In the genomic region with DNA sequence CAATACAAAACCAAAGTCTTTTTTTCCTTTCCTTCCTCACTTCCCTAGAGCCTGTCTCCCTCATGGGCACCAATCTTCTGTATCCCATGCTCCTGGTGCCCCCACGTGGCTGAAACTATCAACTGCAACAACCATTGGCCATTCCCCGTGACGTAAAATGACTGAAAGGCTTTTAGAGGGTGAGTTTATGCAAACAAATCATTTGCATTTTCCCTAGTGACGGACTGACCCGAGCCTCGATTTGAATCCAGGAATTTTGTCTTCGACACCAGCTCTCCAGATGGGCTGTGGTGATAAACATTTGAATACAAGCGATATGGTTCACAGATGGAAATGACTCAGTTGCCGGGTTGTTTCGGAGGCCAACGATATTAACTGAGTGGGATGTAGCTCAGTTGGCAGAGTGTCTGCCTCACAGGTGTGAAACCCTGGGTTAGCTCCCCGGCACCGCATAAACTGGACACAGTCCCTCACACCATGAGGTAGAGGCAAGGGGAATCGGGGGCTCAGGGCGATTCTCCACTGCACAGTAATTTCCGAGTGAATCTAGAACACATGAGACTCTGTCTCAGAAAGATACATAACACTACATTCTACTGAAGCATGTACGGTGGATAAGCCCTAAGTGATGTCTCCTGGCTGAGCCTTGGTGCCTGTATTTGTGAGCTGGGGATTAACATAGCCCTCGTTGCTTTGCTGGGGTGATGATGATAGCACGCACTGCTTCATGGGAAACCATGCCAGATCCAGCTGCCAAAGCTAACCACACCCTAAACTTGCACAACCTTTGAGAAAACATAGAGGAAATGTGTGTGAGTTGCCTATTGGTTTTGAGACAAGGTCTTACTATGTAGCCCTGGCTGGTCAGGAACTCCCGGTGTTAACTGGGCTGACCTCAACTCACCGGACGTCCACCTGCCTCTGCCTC, we compare ENCODE assay signal across 8 mouse cellular contexts. TPM values are rescaled to one million over a fixed set of nuclear protein-coding genes. Genes with fewer than 3 reads are reported as not detected.
DNase-seq lines count a peak whose midpoint lies in the region; ATAC-seq and TF ChIP-seq lines count a peak whose summit lies in the region.

No protein-coding gene starts in this region.

- no peak overlapping the region for H3K4me3 ChIP-seq in kidney, adult 2 months (ENCODE audit: insufficient read depth, low read depth, low read length)
- H3K4me3 ChIP-seq in limb, embryonic 10.5 days = no peak overlapping the region
- H3K4me3 ChIP-seq in midbrain, embryonic 16.5 days (ENCODE audit: low read depth, low read length) = no peak overlapping the region
- no peak overlapping the region for H3K4me3 ChIP-seq in spleen, adult 2 months (ENCODE audit: extremely low read depth, insufficient read depth, insufficient read length)

- no peak for TF ChIP-seq POLR2A in kidney, adult 2 months (IDR thresholded peaks at IDR 0.05; ENCODE audit: low read depth, low read length)
- TF ChIP-seq POLR2A in spleen, adult 2 months (IDR thresholded peaks at IDR 0.05; ENCODE audit: low read depth, low read length) = no peak

- no peak overlapping the region for H3K27ac ChIP-seq in kidney, adult 2 months (ENCODE audit: insufficient read depth, low read depth, low read length)
- no peak overlapping the region for H3K27ac ChIP-seq in limb, embryonic 10.5 days
- no peak overlapping the region for H3K27ac ChIP-seq in midbrain, embryonic 16.5 days (ENCODE audit: low read length)
- H3K27ac ChIP-seq in spleen, adult 2 months (ENCODE audit: insufficient read depth, low read length) = no peak overlapping the region

- H3K9ac ChIP-seq in midbrain, embryonic 16.5 days (ENCODE audit: low read depth, low read length) = no peak overlapping the region

- H3K9me3 ChIP-seq in limb, embryonic 10.5 days (replicated peaks) = no peaks in the 10 kb centered on the region
- H3K9me3 ChIP-seq in midbrain, embryonic 16.5 days (replicated peaks; ENCODE audit: control insufficient read depth, low read length, poor library complexity, severe bottlenecking) = no peaks in the 10 kb centered on the region

- peak; percentile 93 for DNase-seq in 416B (ENCODE audit: low read depth)
- DNase-seq in adrenal gland, postnatal 14 days = peak; percentile 91
- peak; percentile 76 for DNase-seq in embryo, embryonic 9.5 days (ENCODE audit: extremely low spot score)
- peak; percentile 57 to 80 for DNase-seq in gastrocnemius, postnatal 4 days (ENCODE audit: low spot score in 2 of 2)
- peak; percentile 86 for DNase-seq in kidney, adult 2 months
- peak; percentile 80 for DNase-seq in limb, embryonic 10.5 days (ENCODE audit: low spot score)
- DNase-seq in spleen, adult 2 months (ENCODE audit: low read depth in 1 of 2, low spot score in 2 of 2) = peak; percentile 26 to 50

- H3K4me1 ChIP-seq in kidney, adult 2 months (ENCODE audit: control insufficient read depth, insufficient read depth, low read length) = no peaks in the 10 kb centered on the region
- H3K4me1 ChIP-seq in limb, embryonic 10.5 days = peaks cover 6% of the 10 kb centered on the region
- H3K4me1 ChIP-seq in midbrain, embryonic 16.5 days (ENCODE audit: control insufficient read depth, insufficient read depth, low read length) = no peaks in the 10 kb centered on the region
- no peaks in the 10 kb centered on the region for H3K4me1 ChIP-seq in spleen, adult 2 months (ENCODE audit: control insufficient read depth, insufficient read depth, insufficient read length)

- no peaks in the 10 kb centered on the region for H3K36me3 ChIP-seq in kidney, adult 2 months (ENCODE audit: control insufficient read depth, insufficient read depth, low read length)
- no peaks in the 10 kb centered on the region for H3K36me3 ChIP-seq in limb, embryonic 10.5 days
- H3K36me3 ChIP-seq in midbrain, embryonic 16.5 days (ENCODE audit: control insufficient read depth, insufficient read depth, low read length) = no peaks in the 10 kb centered on the region
- H3K36me3 ChIP-seq in spleen, adult 2 months (ENCODE audit: control insufficient read depth, insufficient read depth, low read length) = no peaks in the 10 kb centered on the region

- H3K27me3 ChIP-seq in kidney, adult 2 months (replicated peaks; ENCODE audit: control insufficient read depth, insufficient read depth, low read length) = no peaks in the 10 kb centered on the region
- H3K27me3 ChIP-seq in limb, embryonic 10.5 days (ENCODE audit: low read depth, poor library complexity, severe bottlenecking) = peaks cover 6% of the 10 kb centered on the region; the same call in 1 of the 2 replicates
- peaks cover 6% of the 10 kb centered on the region for H3K27me3 ChIP-seq in midbrain, embryonic 16.5 days (ENCODE audit: control insufficient read depth, insufficient read depth, low read depth, low read length)
- no peaks in the 10 kb centered on the region for H3K27me3 ChIP-seq in spleen, adult 2 months (ENCODE audit: control insufficient read depth, insufficient read depth, low read length)

- peak; percentile 64; the same call in 1 of the 2 replicates for ATAC-seq in midbrain, embryonic 16.5 days

- peak overlapping the region; percentile 40 for H3K4me2 ChIP-seq in midbrain, embryonic 16.5 days (ENCODE audit: low read length)

- WGBS in kidney, adult 2 months = 35% methylated on average over 22 of the region's 22 CpGs
- WGBS in limb, embryonic 10.5 days = 45% methylated on average over 22 of the region's 22 CpGs
- WGBS in midbrain, embryonic 16.5 days = 42% methylated on average over 22 of the region's 22 CpGs
- WGBS in spleen, adult 2 months = 38% methylated on average over 22 of the region's 22 CpGs

- peak; percentile 95 for TF ChIP-seq CTCF in kidney, adult 2 months (conservative IDR thresholded peaks at IDR 0.05; ENCODE audit: insufficient read depth, insufficient read length, low read depth, low read length)
- TF ChIP-seq CTCF in spleen, adult 2 months (IDR thresholded peaks at IDR 0.05; ENCODE audit: extremely low read depth, insufficient read depth, insufficient read length, insufficient replicate concordance) = peak; percentile 37; the same call in 1 of the 2 replicates

RNA-seq across cellular contexts. Expression of a gene that starts 7.4 kb away (rescaled TPM):
- 53.9 and 57.6 TPM in 2 replicates for total RNA-seq in adrenal gland, postnatal 14 days (2021)
- total RNA-seq in gastrocnemius, postnatal 4 days (2021) = 10 to 100 TPM; 30.1 to 33.2 TPM
- 31.3 and 31.8 TPM in 2 replicates for polyA plus RNA-seq in kidney, adult 2 months (2012; rRNA removed)
- polyA plus RNA-seq in limb, embryonic 10.5 days (2016; fragmentation: Nextera tagmentation; extraction: Ambion mirVana) = 20.7 and 21.9 TPM in 2 replicates
- 18.3 and 20.1 TPM in 2 replicates for polyA plus RNA-seq in midbrain, embryonic 16.5 days (2015; fragmentation: Nextera tagmentation; extraction: Ambion mirVana)
- polyA plus RNA-seq in spleen, adult 2 months (2012; rRNA removed) = 7.8 and 8.7 TPM in 2 replicates

RNA-seq across cellular contexts. Expression of a gene that starts 27.1 kb away (rescaled TPM):
- total RNA-seq in adrenal gland, postnatal 14 days (2021) = 18.9 and 22.9 TPM in 2 replicates
- total RNA-seq in gastrocnemius, postnatal 4 days (2021) = 10 to 100 TPM in 1 of 2 experiments, 1 to 10 TPM in 1; 8.1 to 10.5 TPM
- 39.6 and 40.1 TPM in 2 replicates for polyA plus RNA-seq in kidney, adult 2 months (2012; rRNA removed)
- 0.55 and 0.60 TPM in 2 replicates for polyA plus RNA-seq in limb, embryonic 10.5 days (2016; fragmentation: Nextera tagmentation; extraction: Ambion mirVana)
- polyA plus RNA-seq in midbrain, embryonic 16.5 days (2015; fragmentation: Nextera tagmentation; extraction: Ambion mirVana) = 18.2 and 18.7 TPM in 2 replicates
- polyA plus RNA-seq in spleen, adult 2 months (2012; rRNA removed) = 9.2 and 14.4 TPM in 2 replicates

RNA-seq across cellular contexts. Expression of a gene that starts 30.7 kb away (rescaled TPM):
- 2.1 and 3.0 TPM in 2 replicates for total RNA-seq in adrenal gland, postnatal 14 days (2021)
- total RNA-seq in gastrocnemius, postnatal 4 days (2021) = not detected
- not detected in 2 replicates for polyA plus RNA-seq in kidney, adult 2 months (2012; rRNA removed)
- not detected in 2 replicates for polyA plus RNA-seq in limb, embryonic 10.5 days (2016; fragmentation: Nextera tagmentation; extraction: Ambion mirVana)
- polyA plus RNA-seq in midbrain, embryonic 16.5 days (2015; fragmentation: Nextera tagmentation; extraction: Ambion mirVana) = 11.5 and 15.9 TPM in 2 replicates
- polyA plus RNA-seq in spleen, adult 2 months (2012; rRNA removed) = 0.06 and 0.13 TPM in 2 replicates

RNA-seq across cellular contexts. Expression of a gene that starts 59.2 kb away (rescaled TPM):
- total RNA-seq in adrenal gland, postnatal 14 days (2021) = 10.4 and 11.5 TPM in 2 replicates
- 1 to 10 TPM; 2.1 to 2.4 TPM for total RNA-seq in gastrocnemius, postnatal 4 days (2021)
- 394 and 454 TPM in 2 replicates for polyA plus RNA-seq in kidney, adult 2 months (2012; rRNA removed)
- polyA plus RNA-seq in limb, embryonic 10.5 days (2016; fragmentation: Nextera tagmentation; extraction: Ambion mirVana) = 4.1 and 4.9 TPM in 2 replicates
- 4.4 and 4.8 TPM in 2 replicates for polyA plus RNA-seq in midbrain, embryonic 16.5 days (2015; fragmentation: Nextera tagmentation; extraction: Ambion mirVana)
- polyA plus RNA-seq in spleen, adult 2 months (2012; rRNA removed) = 0.33 TPM in 1 of 2 replicates, not detected in the other

Comparison
In these comparisons a context has a peak if more than half of its experiments do, and no peak if none do; other contexts are left out.
1. DNase-seq: peak in every context shown above with its lines; median percentile 93 in 416B; 91 in adrenal gland, postnatal 14 days; 86 in kidney, adult 2 months; 80 in limb, embryonic 10.5 days; 76 in embryo, embryonic 9.5 days; 68 in gastrocnemius, postnatal 4 days; 38 in spleen, adult 2 months.
2. RNA of a gene that starts 30.7 kb away (polyA plus RNA-seq): 11.5 to 15.9 TPM in midbrain, embryonic 16.5 days; 0.06 to 0.13 TPM in spleen, adult 2 months, not detected in kidney, adult 2 months and not detected in limb, embryonic 10.5 days; every median in the first group is over 10 times any median in the second.